Mouse (Mus musculus) spleen, postnatal 14 days (tissue): ENCODE results near the gene Lamc2.

Experiments
- DNase-seq, 2 experiments: peaks; one replicate each; pipeline ENCODE4 v3.0.0; 2021 to 2022; ENCODE audit warnings: low spot score in 2 of 2

The Lamc2 gene

DNA sequence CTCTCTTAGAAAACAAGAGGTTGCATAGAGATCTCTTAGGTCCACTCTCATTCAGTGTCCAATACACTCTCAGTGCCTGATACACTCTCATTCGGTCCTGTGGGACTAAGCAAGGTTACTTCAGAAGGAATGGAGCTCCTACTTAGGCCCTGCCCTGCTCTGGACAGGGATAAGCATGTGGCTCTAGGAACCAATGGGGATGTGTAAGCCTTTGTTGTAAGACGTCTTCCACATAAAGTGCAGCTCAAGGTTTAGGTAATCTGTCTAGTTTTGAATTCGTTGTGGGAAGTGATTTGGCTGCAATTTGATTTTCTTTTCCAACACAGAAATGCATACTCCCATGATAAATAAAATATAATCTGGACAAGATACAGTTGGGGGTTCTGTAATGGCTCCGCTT, 6.1 kb downstream of the Lamc2 start:
- no peak for DNase-seq

DNA sequence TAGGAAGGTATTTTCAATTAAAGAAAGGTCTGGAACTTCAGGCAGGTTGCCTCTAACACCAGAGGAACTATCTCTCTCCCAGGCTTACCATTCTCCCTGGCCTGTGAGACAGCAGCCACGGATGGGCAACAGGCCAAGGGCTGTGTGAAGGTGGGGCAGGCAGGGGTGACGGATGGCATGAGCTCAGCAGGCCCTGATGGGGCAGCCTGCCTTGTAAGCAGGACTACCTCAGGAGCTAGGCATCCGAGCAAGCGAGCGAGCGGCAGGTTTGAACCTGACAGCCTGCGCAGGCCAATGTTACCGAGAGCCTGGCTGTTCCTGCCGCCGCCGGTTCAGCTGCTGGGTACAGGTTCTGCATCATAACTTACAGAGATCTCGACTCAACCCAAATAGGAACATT, 11.4 kb downstream of the Lamc2 start:
- no peak for DNase-seq

GRCm38 (mm10) chr1:153173276-153173675, 13.0 kb downstream of the Lamc2 start:
- no peak for DNase-seq

- DNase-seq = no peak
Measured at GRCm38 (mm10) chr1:153172291-153172731, 13.9 kb downstream of the Lamc2 start.

DNA sequence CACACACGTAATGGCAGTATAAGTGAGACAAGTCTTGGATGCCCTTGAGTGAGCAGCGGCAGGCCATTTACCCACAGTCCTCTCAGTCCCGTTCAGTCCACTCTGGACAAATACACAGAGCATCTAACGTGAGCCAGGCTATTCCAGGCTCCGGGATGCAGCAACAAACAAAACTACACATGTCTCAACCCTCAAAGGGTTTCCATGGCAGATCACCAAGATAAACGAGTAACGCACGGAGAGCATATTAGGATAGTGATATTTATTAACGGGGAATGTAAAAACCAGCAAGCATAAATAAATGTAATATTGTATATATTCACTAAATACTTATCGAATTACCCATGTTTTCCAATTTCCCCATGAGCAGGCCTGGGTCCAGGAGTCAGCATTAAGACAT, 15.2 kb downstream of the Lamc2 start:
- DNase-seq = no peak

GRCm38 (mm10) chr1:153168293-153168692, 18.0 kb downstream of the Lamc2 start:
- DNase-seq = no peak

GRCm38 (mm10) chr1:153163831-153164230, 22.4 kb downstream of the Lamc2 start:
- DNase-seq = no peak

DNA sequence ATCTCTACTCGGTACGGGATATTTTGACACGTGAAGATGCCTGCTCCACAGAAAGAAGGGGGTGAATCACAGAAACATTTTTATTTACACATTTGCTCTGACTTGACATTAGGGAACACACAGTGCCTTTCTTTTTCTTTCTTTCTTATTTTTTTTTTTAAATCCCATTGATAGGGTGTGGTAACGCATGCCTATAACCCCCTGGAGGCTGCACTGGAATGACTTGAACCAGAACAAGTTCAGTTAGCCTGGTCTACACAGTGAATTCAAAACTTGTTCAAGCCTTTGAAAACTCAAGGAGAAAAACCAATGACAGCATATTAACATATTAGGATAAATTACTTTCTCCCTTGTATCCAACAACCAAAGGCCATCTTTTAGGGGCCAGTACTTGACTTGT, 27.1 kb downstream of the Lamc2 start:
- DNase-seq = no peak

DNA sequence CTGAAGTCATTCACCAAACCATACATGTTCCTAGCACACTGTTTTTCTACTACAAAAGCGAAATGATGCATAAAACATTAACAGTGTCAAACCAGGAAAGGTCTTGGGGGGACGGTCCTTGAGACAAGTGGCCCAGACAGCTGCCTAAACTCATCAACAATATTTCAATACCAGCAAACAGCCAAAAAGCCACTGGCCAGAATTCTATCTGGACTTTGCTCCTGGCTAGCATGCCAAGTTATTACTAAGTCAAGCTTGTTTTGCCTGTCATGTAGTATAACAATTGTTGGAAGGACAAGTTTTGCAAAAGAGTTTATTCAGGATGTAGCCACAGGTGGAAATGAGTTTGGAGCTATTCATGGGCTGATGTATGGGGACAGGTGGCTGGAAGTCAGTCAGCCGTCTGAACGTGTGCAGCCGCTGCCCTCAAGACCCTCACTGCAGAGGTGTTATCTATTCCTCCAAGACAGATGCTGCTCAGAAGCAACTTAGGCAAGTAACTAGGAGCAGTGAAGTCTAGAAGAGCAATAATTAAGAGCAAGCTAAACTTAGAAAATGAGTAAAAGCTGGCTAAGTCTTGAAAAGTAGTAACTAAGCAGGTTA, 29.1 kb downstream of the Lamc2 start:
- DNase-seq = no peak

DNA sequence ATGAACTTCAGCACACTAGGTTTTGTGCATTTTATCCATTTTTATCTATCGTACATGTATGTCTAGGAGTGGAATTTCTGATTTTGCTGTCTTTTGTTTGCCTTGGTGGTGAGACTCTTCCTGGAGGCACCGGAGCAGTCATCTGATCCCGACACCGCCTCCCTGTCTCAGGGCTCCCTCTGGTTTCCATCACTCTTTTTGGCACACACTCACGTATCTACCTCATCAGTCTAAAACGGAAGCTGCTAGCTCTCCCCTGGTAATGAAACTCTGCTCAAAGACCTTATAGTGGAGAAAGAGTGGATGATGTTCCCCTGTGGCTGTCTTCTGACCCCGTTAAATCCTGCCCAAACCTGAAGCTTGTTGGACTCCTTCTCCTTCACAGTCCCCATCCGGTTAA, 30.9 kb downstream of the Lamc2 start:
- DNase-seq = no peak

GRCm38 (mm10) chr1:153153619-153154137, 32.6 kb downstream of the Lamc2 start:
- DNase-seq = no peak

GRCm38 (mm10) chr1:153152594-153152993, 33.7 kb downstream of the Lamc2 start:
- DNase-seq = no peak

DNA sequence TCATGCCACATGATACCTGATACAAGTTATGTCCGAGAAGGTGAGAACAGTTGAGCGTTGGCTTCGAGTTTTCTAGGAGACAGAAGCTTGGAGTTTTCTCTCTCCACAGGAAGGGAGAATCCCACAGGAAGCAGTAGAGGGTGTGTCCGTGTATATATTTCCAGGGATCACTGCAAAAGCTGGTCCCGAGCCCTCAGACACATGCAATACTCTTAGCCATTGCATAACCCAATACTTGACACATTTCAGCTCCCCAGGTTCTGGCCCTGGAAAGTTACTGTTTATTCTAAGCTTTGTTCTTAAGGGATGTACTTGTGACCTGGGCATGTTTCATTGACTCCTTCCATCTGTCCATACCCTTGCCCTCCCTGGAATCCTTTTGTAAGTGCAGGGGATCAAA, 40.5 kb downstream of the Lamc2 start:
- no peak for DNase-seq

- DNase-seq = no peak
Measured at GRCm38 (mm10) chr1:153144021-153144420, 42.2 kb downstream of the Lamc2 start.

- no peak for DNase-seq
Measured at GRCm38 (mm10) chr1:153140747-153141228, 45.5 kb downstream of the Lamc2 start.

- no peak for DNase-seq
Measured at GRCm38 (mm10) chr1:153140265-153140664, 46.0 kb downstream of the Lamc2 start.

DNA sequence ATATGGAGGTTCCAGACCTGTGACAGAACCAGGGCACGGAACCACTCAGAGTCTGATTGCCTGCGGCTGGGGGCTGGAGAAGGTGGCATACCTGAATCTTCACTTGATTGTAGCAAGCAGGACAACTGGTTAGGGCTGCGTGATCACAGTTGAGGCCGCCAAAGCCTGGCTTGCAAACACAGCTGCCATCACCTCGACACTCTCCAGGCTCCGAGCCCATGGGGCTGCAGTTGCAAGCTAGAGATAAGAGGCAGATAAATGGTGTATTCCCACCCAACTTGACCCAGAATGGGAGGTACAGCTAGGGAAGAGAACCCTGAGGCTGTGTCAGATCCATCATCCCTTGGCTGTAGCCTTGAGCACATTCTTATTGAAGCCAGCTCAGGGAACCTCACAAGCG, 46.6 kb downstream of the Lamc2 start:
- DNase-seq = no peak

GRCm38 (mm10) chr1:153138486-153138885, 47.8 kb downstream of the Lamc2 start:
- DNase-seq = no peak

DNA sequence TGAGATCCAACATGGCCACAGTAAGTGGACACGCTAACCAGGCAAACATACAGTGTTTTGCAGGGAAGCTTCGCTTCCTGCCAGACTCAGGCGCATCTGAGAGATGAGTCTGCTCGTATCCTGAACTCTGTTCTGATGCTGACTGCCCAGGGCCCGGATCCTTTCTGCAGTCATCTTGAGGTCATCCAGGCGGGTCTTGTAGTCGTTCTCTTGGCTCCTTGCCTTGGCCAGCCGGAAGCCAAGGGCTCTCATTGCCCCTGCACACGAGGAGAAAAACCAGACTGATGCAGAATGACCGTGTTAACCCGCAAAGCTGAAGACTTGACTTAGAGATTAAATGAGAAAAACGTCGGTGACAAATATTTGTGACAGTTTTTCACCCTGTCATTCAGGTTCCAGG, 49.6 kb downstream of the Lamc2 start:
- no peak for DNase-seq

DNA sequence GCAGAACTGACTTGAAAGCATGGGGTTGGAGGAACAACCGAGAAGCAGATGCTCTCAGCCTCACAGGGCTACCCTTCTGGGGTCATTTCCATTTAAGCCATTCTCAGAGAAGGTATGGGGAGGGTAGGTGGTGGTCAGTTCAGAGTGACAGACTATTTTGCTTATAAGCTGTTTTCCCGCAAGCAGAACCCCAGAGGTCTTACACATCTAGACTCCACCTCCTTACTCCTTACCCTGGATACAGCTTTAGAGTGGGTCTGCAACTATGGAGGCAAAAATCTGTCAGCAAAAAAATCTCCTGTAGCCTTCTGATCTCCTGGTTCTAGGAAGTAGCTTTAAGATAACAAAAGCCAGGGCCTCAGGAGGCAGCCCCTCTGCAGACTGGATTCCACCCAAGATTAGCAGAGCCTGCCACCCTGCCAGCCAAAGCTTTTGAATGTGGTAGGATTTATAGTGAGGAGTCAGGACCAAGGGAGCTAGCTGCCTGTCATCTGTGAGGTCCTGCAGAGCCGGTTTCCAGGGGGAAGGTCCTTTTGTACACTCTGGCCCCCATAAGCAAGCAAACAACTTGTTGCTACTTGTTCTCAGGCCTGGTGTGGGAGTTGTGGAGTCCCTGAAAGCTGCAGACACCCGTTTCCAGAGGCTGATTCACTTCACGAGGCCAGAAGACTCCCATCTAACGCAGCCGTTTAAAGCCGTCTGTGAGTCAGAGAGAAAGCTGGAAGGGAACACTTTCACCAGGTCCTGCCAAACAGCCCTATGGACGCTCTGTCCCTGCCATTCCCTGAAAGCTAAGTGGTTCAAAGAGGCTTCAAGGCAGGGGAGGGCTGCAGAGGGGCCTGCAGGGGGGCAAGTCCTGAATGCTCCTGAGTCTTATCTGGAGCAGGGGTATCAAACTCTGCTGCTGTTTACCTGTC, 52.1 kb downstream of the Lamc2 start:
- DNase-seq = no peak

GRCm38 (mm10) chr1:153129992-153130713, 56.1 kb downstream of the Lamc2 start:
- DNase-seq = no peak

GRCm38 (mm10) chr1:153128780-153129179, 57.5 kb downstream of the Lamc2 start:
- no peak for DNase-seq
